Mouse (Mus musculus) embryonic facial prominence, embryonic 15.5 days (tissue): ENCODE measurements around the gene Chd4. TPM values are rescaled to one million over a fixed set of nuclear protein-coding genes. Genes with fewer than 3 reads are reported as not detected.

Experiments
- ATAC-seq: fragments of 200-750 bp; cut with Nextera tagmentation; 2 replicates; pipeline ENCODE4 v1.8.0; 2017; ENCODE audit warnings: low read depth, moderate TSS enrichment; ENCODE audit not compliant: insufficient number of reproducible peaks, low FRiP score, low TSS enrichment
- H3K27ac ChIP-seq: fragments of 300-500 bp; sonication (generic); replicated peaks from 2 replicates; pipeline ENCODE4 v1.5.1; 2015; ENCODE audit warnings: mild to moderate bottlenecking, inconsistent platforms
- H3K27me3 ChIP-seq: fragments of 300-500 bp; sonication (generic); 2 replicates; pipeline ENCODE4 v1.6.1; 2015; ENCODE audit warnings: inconsistent platforms
- H3K36me3 ChIP-seq: fragments of 300-500 bp; sonication (generic); 2 replicates; pipeline ENCODE4 v1.6.1; 2015; ENCODE audit warnings: mild to moderate bottlenecking, inconsistent platforms
- H3K4me1 ChIP-seq: fragments of 300-500 bp; sonication (generic); 2 replicates; pipeline ENCODE4 v1.6.1; 2015; ENCODE audit warnings: inconsistent platforms
- H3K4me2 ChIP-seq: fragments of 300-500 bp; sonication (generic); replicated peaks from 2 replicates; pipeline ENCODE4 v1.6.1; 2015; ENCODE audit warnings: mild to moderate bottlenecking, inconsistent platforms
- H3K4me3 ChIP-seq: fragments of 300-500 bp; sonication (generic); replicated peaks from 2 replicates; pipeline ENCODE4 v1.5.1; 2015; ENCODE audit warnings: mild to moderate bottlenecking, inconsistent platforms
- H3K9ac ChIP-seq: fragments of 300-500 bp; sonication (generic); 2 replicates; pipeline ENCODE4 v1.6.1; 2015; ENCODE audit warnings: inconsistent platforms
- H3K9me3 ChIP-seq: fragments of 300-500 bp; sonication (generic); replicated peaks from 2 replicates; pipeline ENCODE4 v1.6.1; 2016; ENCODE audit warnings: inconsistent platforms
- WGBS: fragments of 180-500 bp; shearing (Covaris S2); methylation state at CpG from one replicate; pipeline ENCODE4 v1.1.7; 2015; 5-methylcytosine and 5-hydroxymethylcytosine counted together
- polyA plus RNA-seq: library from polyadenylated mRNA; unstranded; fragments of >200 nt; fragmentation: Nextera tagmentation; extraction: Ambion mirVana; gene quantifications from 2 replicates; pipeline ENCODE4 v1.2.1, GENCODE M21; 2015

Gene Chd4
- polyA plus RNA-seq, 1 experiment from 2014 or later = 70.8 TPM

GRCm38 (mm10) chr6:125073825-125074224 lies 22.0 kb upstream of the Chd4 start:
- Histone ChIP-seq H3K27me3 (no peaks in the 10 kb centered on the region), H3K4me3 (no peak overlapping the region), H3K4me1 (peaks cover 16% of the 10 kb centered on the region), H3K9me3 (no peaks in the 10 kb centered on the region), H3K9ac (no peak overlapping the region), H3K36me3 (no peaks in the 10 kb centered on the region), H3K4me2 (no peak overlapping the region), H3K27ac (no peak overlapping the region)
- WGBS = 69% methylated on average over 8 of the region's 8 CpGs
- no peak for ATAC-seq

- peak; percentile 16; the same call in 1 of the 2 replicates for ATAC-seq
- no peaks in the 10 kb centered on the region for H3K9me3 ChIP-seq
- no peaks in the 10 kb centered on the region for H3K36me3 ChIP-seq
- peak overlapping the region; percentile 48 for H3K4me3 ChIP-seq
- peaks cover 12% of the 10 kb centered on the region for H3K4me1 ChIP-seq
- H3K4me2 ChIP-seq = peak overlapping the region; percentile 83
- H3K27ac ChIP-seq = peak overlapping the region; percentile 84
- WGBS = 22% methylated on average over 25 of the region's 25 CpGs
- H3K9ac ChIP-seq = peak overlapping the region; percentile 48; the same call in 1 of the 2 replicates
- no peaks in the 10 kb centered on the region for H3K27me3 ChIP-seq
Measured at GRCm38 (mm10) chr6:125081394-125081793, 14.4 kb upstream of the Chd4 start.

GRCm38 (mm10) chr6:125081797-125082560 lies 13.8 kb upstream of the Chd4 start:
- H3K27me3 ChIP-seq = no peaks in the 10 kb centered on the region
- peak overlapping the region; percentile 83 for H3K4me2 ChIP-seq
- no peaks in the 10 kb centered on the region for H3K9me3 ChIP-seq
- peaks cover 12% of the 10 kb centered on the region for H3K4me1 ChIP-seq
- WGBS = 24% methylated on average over 45 of the region's 45 CpGs
- peak; percentile 91 for ATAC-seq
- peak overlapping the region; percentile 48; the same call in 1 of the 2 replicates for H3K9ac ChIP-seq
- peak overlapping the region; percentile 48 for H3K4me3 ChIP-seq
- peak overlapping the region; percentile 84 for H3K27ac ChIP-seq
- H3K36me3 ChIP-seq = no peaks in the 10 kb centered on the region

- Histone ChIP-seq H3K4me1 (peaks cover 12% of the 10 kb centered on the region), H3K4me3 (no peak overlapping the region), H3K27me3 (no peaks in the 10 kb centered on the region), H3K9ac (no peak overlapping the region), H3K27ac (no peak overlapping the region), H3K36me3 (no peaks in the 10 kb centered on the region), H3K4me2 (no peak overlapping the region), H3K9me3 (no peaks in the 10 kb centered on the region)
- 86% methylated on average over 7 of the region's 7 CpGs for WGBS
- no peak for ATAC-seq
Measured at GRCm38 (mm10) chr6:125082801-125083386, 12.9 kb upstream of the Chd4 start.

- no peaks in the 10 kb centered on the region for H3K36me3 ChIP-seq
- H3K9me3 ChIP-seq = no peaks in the 10 kb centered on the region
- H3K4me1 ChIP-seq = peaks cover 24% of the 10 kb centered on the region
- no peaks in the 10 kb centered on the region for H3K27me3 ChIP-seq
- H3K9ac ChIP-seq = peak overlapping the region; percentile 18; the same call in 1 of the 2 replicates
- H3K4me3 ChIP-seq = no peak overlapping the region
- H3K27ac ChIP-seq = peak overlapping the region; percentile 12; the same call in 1 of the 2 replicates
- 5% methylated on average over 4 of the region's 4 CpGs for WGBS
- peak; percentile 18; the same call in 1 of the 2 replicates for ATAC-seq
- H3K4me2 ChIP-seq = no peak overlapping the region
Measured at GRCm38 (mm10) chr6:125084424-125084823, 11.4 kb upstream of the Chd4 start.

GRCm38 (mm10) chr6:125087937-125088336 lies 7.8 kb upstream of the Chd4 start:
- Histone ChIP-seq H3K27me3 (no peaks in the 10 kb centered on the region), H3K4me1 (peaks cover 33% of the 10 kb centered on the region), H3K9ac (no peak overlapping the region), H3K4me3 (no peak overlapping the region), H3K4me2 (no peak overlapping the region), H3K9me3 (no peaks in the 10 kb centered on the region), H3K27ac (peak overlapping the region; percentile 94), H3K36me3 (no peaks in the 10 kb centered on the region)
- no peak for ATAC-seq
- WGBS = 87% methylated on average over 3 of the region's 3 CpGs

- peak; percentile 78 for ATAC-seq
- peaks cover 33% of the 10 kb centered on the region for H3K4me1 ChIP-seq
- H3K4me3 ChIP-seq = no peak overlapping the region
- WGBS = 4% methylated on average over 20 of the region's 20 CpGs
- no peak overlapping the region; the same call in 1 of the 2 replicates for H3K9ac ChIP-seq
- no peaks in the 10 kb centered on the region for H3K36me3 ChIP-seq
- H3K27me3 ChIP-seq = no peaks in the 10 kb centered on the region
- H3K27ac ChIP-seq = peak overlapping the region; percentile 94
- peak overlapping the region; percentile 53 for H3K4me2 ChIP-seq
- H3K9me3 ChIP-seq = no peaks in the 10 kb centered on the region
Measured at GRCm38 (mm10) chr6:125088561-125089321, 7.0 kb upstream of the Chd4 start.

- 3% methylated on average over 15 of the region's 15 CpGs for WGBS
- H3K27me3 ChIP-seq = no peaks in the 10 kb centered on the region
- no peaks in the 10 kb centered on the region for H3K36me3 ChIP-seq
- H3K4me1 ChIP-seq = peaks cover 25% of the 10 kb centered on the region
- peak overlapping the region; percentile 23; the same call in 1 of the 2 replicates for H3K9ac ChIP-seq
- peak overlapping the region; percentile 53 for H3K4me2 ChIP-seq
- no peaks in the 10 kb centered on the region for H3K9me3 ChIP-seq
- peak overlapping the region; percentile 21; the same call in 1 of the 2 replicates for H3K4me3 ChIP-seq
- peak; percentile 77 for ATAC-seq
- H3K27ac ChIP-seq = peak overlapping the region; percentile 94
Measured at GRCm38 (mm10) chr6:125089521-125090321, 6.1 kb upstream of the Chd4 start.

GRCm38 (mm10) chr6:125090341-125091085 lies 5.3 kb upstream of the Chd4 start:
- 56% methylated on average over 10 of the region's 10 CpGs for WGBS
- H3K4me1 ChIP-seq = peaks cover 28% of the 10 kb centered on the region
- no peak overlapping the region for H3K9ac ChIP-seq
- H3K4me2 ChIP-seq = peak overlapping the region; percentile 53
- no peak for ATAC-seq
- no peaks in the 10 kb centered on the region for H3K36me3 ChIP-seq
- H3K4me3 ChIP-seq = 0 out of 2 replicates have a peak overlapping the region, but pooled peaks have one; percentile 21
- H3K27ac ChIP-seq = peak overlapping the region; percentile 94
- no peaks in the 10 kb centered on the region for H3K9me3 ChIP-seq
- no peaks in the 10 kb centered on the region for H3K27me3 ChIP-seq

- no peak for ATAC-seq
- 89% methylated on average over 5 of the region's 5 CpGs for WGBS
- Histone ChIP-seq H3K9me3 (no peaks in the 10 kb centered on the region), H3K4me3 (no peak overlapping the region), H3K9ac (no peak overlapping the region), H3K27ac (peak overlapping the region; percentile 13; the same call in 1 of the 2 replicates), H3K4me2 (no peak overlapping the region), H3K36me3 (no peaks in the 10 kb centered on the region), H3K27me3 (no peaks in the 10 kb centered on the region), H3K4me1 (peaks cover 31% of the 10 kb centered on the region)
Measured at GRCm38 (mm10) chr6:125092372-125092771, 3.4 kb upstream of the Chd4 start.
